Mouse (Mus musculus): Measurements from ENCODE around the gene B020031M17Rik.
"Not testable (repeated sequence)": the region's sequence is repeated elsewhere in the genome, so short reads cannot be mapped to it uniquely, and the experiment has no call there.

B020031M17Rik gene

DNA sequence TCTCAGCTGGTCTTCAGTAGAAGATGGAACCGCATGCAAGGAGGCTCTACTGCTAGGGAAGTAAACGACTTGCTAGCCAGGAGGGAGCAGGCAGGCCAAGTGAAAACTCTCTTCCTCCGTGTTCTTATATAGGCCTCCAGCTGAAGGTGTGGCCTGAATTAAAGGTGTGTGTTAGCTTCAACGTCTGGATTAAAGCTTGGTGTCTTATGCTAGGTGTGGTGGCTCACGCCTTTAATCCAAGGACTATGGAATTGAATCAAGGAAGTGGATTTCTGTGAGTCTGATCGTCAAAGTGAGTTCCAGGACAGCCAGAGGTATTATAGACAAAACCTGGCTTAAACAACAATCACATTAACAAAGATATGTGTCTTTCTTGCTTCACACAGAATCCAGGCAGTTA lies at the start of gene B020031M17Rik:
TSS of gene B020031M17Rik (minus strand) at position 101 of the 400 bp plus-strand sequence.
- DNase-seq (ENCODE audit: low read depth), result not testable (repeated sequence)

DNA sequence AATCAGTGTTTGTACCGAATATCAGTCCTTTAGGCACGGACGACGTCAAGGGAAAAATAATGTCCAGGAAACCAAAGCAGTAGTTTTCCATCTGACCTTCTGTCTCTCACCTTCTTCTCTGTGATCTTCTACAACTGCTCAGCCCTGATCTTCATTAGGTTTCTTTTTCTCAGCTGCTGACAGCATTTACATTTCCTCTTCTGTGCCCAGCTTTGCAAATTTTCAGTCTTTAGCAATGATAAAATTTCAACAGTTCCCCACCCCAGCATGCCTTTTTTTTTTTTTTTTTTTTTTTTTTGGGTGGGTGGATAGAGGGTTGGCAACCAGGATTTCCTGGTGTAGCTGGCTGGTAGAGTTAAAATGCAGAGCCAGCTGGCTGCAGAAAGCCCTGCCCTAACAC lies 48.6 kb upstream of the B020031M17Rik start:
- not testable (repeated sequence) for DNase-seq (ENCODE audit: low read depth)

DNA sequence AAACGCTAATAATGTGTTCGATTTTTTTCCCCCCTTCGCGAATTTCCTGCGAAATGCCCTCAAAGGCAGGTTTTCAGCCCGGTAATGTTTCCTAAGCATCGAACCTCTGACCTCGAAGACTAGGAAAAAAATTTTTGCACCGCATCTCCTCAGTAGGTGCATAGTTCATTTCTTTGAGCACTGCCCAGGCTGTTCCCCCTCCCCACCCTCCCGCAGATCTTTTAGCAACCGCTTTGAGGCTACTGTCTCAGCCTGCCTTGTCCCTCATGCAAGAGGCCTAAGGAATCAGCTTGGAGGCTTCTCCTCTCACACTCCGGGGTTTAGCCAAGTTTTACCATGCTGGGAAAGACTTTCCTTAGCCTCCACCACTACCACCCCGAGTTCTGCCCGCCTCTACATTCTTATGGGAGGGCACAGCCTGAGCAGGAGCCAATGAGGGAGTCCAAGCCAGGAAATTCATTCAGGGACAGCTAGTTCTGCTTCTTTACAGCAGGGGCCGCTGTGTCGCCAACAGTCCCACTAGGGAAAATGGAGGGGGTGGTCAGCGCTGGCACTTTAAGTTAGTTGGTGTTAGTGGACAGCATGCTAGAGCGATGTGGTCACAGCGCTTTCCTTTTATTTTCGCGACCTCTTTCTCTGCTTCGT lies 48.0 kb upstream of the B020031M17Rik start:
- not testable (repeated sequence) for DNase-seq (ENCODE audit: low read depth)

DNA sequence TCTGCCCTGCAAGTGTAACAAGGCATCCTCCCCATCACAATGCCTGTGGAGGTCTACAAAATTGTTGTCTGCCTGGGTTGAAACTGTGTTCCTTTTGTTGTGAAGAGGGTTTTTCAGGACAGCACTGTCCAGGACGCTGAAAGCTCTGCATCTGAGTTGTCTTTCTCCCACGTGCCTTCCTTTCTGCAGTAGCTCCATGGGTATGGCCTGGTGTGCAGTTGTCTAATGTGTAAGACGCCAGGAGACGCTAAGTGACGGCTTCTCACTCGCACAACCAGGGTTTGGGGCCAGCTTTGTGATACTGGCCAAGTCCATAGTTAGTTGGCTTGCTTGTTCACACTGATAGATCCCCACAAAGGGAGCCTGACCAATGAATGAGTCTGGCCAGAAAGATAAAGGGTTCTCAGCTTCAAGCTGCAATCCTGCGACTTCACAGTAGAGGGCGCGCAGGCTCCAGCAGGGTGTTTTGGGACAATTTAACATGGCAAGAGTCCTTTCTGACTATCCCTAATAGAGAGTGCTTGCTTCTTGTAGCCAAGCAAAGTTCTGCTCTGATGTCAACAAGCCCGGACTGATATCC lies 41.4 kb upstream of the B020031M17Rik start:
- not testable (repeated sequence) for DNase-seq (ENCODE audit: low read depth)

DNA sequence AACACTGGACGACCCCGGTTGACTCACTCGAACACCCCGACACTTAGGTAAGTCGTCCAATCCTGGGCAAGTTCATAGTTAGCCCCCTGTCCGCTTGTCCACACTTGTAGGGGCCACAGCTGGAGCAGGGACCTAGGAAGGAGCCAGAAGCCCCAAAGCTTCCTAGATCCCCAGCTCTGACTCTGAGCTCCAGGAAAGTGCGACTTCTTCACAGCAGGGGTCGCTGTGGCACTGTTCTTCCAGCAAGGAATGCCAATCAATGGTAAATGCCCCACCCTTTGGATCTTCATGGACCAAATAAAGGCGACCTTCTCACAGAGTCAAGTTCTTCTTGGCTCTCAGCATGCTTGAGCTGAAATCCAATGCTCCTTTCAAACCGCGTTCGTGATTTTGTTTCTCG lies 40.7 kb upstream of the B020031M17Rik start:
- not testable (repeated sequence) for DNase-seq (ENCODE audit: low read depth)

DNA sequence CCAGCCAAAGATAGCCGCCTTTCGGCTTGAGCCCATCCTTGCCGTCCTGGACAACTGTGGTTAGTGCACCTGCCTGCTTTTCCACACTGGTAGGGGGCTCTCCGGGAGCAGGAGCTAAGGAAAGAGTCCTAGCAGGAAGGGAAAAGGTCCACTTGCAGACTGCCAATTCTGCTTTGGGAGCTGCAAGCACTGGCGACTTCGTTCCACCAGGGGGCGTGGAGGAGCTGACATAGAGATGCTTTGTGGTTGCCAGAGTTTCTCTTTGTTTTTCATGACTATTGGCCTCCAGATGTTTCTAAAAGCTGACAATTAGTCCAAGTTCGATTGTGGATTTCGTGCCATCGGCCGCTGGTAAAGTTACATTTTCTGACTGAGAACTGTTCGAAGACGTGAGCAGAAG lies 18.6 kb upstream of the B020031M17Rik start:
- not testable (repeated sequence) for DNase-seq (ENCODE audit: low read depth)

DNA sequence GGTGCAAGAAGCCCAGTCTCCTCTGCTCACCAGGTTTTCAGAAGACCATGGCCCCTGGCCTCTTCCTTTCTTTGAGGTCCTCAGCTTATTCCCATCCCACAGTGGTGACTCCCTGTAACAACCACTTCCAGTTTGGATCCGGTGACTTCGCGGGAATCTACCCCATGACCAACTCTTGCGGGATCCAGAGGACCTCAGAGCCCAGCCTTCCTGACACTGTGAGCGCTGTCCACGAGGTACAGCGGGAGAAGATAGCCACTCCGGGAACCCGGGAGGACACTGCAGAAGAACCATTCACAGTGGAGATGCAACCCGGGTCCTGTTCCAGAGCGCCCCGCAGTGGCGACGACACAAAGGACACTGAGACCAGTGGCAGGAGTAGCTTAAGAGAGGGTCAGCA lies 17.6 kb upstream of the B020031M17Rik start:
- DNase-seq (ENCODE audit: low read depth), result not testable (repeated sequence)

DNA sequence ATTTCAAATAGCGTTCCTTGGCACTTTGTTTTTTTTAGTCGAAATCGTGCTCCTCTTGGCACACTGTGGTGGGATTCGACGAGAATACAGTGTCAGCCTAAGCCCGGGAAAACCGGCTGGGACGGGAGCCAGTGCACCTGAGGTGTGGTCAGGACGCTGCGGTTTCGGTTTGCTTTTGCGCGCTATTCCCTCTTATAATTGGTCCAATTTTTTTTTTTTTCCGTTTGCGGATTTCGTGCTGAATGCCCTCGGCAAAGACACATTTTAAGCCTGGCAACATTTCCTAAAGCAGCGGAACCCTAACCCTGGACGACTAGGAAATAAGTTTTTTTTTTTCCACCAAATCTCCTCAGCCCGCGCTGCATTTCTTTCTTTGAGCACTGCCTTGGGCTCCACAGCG lies 15.4 kb upstream of the B020031M17Rik start:
- DNase-seq (ENCODE audit: low read depth), result not testable (repeated sequence)

DNA sequence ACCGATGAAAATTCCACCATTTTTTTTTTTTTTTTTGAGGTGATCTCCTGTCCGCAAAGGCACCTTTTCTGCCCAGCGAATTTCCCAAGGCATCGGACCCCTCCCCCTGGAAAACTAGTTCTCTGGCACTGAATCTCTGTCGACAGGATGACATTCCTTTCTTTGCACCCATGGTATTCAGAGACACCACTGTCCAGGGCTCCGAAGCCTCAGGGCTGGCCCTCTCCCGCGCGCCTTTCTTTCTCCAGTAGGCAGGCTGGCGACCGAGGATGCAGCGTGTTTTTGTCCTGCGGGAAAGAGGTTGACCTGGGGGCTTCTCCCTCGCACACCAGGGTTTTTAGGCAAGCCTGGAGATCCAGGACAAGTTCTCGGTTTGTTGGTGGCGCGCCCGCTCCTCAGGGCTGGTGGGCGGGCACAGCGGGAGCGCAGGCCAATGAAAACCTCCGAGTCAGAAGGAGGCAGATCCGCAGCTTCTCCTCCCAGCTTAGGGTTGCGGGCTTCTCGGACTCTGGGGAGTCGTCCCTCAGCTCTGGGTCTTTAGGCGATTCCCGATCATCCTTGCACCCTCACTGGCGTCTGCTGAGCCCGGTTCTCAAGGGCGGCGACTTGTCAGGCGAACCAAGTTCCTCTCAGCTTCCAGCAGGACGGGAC lies 14.8 kb upstream of the B020031M17Rik start:
- not testable (repeated sequence) for DNase-seq (ENCODE audit: low read depth)

DNA sequence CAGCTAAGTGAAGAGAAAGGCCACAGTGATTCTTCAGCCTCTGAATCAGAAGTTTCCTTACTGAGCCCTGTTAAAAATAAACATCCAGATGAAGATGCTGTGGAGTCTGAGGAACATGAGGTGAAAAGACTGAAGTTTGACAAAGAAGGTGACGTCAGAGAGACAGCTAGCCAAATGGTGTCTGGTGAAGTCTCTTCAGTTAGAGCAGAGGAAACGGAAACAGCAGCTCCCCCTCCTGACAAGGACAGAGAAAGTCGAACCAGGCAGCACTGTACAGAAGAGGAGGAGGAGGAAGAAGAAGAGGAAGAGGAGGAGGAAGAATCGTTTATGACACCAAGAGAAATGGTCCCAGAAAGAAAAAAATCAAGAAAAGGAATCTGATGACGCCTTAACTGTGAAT lies 12.2 kb upstream of the B020031M17Rik start:
- not testable (repeated sequence) for DNase-seq (ENCODE audit: low read depth)

DNA sequence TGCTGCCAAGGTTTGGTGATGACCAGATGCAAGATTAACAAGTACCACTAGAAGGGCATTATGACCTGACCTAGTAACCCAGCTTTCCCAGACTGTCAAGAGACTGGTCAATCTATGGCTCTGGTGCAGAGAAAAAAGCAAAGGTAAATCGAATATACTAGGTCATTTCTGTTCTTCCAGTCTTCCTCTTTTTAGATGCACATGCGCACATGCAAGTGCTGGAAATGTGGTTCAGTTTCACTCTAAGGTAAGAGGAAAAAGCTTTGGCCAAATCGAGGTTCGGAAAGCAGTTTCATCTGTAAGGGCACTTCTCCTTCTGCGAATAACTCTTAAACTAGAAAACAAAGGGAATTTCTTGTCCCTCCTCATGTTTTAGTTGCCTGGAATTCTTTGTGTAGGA lies 5.0 kb upstream of the B020031M17Rik start:
- not testable (repeated sequence) for DNase-seq (ENCODE audit: low read depth)

DNA sequence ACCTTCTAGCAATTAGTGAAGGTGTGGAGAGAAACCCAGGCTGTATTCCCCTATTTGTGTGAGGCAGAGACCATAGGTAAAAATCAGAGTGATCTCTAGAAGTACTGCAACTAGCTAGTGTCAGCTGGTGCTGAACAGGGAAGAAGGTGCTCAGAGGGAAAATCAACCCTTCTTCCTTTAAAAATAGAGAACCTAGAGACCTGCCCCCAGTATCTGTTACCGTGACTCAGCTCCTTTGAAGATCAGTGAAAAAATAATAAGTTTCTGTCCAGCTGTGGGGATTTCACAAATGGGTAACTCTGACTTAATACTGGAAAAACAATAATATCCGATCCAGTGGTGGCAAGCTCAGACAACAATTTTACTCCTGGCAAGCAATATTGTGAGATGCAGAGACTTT lies 4.5 kb upstream of the B020031M17Rik start:
- not testable (repeated sequence) for DNase-seq (ENCODE audit: low read depth)

DNA sequence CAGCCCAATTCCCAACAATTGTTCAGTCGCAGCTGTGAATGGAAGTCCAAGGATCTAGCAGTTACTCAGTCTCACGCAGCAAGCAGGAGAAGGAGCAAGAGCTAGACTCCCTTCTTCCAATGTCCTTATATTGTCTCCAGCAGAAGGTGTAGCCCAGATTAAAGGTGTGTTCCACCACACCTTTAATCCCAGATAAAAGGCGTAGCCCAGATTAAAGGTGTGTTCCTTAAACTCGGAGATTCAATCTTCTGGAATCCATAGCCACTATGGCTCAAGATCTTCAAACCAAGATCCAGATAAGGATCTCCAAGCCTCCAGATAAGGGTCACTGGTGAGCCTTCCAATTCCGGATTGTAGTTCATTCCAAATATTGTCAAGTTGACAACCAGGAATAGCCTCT lies 21.4 kb downstream of the B020031M17Rik start, which contains the start of gene Gm21761:
TSS of gene Gm21761 (minus strand) at position 101 of the 400 bp plus-strand sequence.
- not testable (repeated sequence) for DNase-seq (ENCODE audit: low read depth)

DNA sequence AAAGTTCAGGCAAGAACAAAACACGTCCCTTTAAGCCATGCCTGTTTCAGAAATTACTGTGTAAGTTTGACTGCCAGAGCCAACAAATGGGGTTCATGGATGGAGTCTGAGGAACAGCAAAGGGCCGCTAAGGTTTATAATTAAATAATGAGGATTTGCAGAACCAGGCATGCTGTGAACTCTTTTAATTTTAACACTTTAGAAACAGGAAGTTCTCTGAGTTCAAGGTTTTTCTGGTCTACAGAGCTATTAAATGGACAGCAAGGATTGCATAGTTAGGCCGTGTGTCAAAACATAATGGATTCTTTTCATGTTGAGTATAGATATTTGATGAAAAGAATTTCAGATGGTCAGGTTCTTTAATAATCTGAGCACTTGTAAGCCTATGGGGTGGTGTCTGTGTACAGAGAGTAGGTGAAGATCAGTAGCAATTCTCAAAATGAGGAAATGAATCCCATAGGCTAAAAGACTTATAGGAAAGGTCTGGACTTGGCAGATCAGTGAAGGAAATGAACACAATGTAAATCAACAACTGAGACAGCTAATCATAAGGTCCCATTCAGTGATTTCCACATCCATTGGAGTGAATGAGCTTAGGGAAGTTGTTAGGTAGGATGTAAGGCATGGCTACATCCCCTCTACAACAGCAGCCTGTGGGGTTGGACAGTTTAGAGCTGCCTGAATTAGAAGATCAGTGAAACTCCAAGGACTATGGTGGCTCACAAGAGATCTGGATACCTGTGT lies 25.8 kb downstream of the B020031M17Rik start:
- not testable (repeated sequence) for DNase-seq (ENCODE audit: low read depth)

DNA sequence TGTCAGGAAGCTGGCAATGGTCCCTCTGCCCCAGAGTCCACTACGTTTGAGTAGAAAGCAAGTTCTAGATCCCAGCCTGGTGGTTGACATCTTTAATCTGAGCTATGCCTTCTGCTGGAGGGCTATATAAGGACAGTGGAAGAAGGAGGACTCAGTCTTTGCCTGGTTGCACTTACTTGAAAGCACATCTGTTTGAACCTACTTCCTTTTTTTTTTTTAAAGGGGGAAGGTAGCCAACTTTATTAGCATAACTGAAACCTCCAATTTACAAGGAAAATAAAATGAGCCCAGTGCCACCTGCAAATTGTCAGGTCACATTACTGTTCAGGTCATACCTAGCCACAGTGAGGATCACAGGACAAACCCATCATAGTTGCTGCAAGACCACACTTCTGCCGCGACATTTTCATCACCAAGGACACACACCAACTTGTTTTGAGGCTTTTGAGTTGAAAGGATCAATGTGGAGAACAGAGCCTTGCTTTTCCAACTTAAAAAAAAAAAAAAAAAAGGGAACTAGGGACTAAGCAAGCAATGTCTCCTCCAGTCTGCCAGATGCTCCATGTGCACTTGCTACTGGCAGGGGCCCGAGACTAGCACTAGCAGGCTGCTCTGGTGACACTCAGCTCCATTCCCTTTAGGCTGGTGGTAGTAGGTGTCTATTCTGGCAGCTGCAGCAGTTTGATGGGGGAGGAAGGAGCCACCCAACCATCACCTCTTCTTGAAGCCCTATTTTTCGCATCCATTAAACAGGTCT lies 33.5 kb downstream of the B020031M17Rik start:
- DNase-seq (ENCODE audit: low read depth), result not testable (repeated sequence)

DNA sequence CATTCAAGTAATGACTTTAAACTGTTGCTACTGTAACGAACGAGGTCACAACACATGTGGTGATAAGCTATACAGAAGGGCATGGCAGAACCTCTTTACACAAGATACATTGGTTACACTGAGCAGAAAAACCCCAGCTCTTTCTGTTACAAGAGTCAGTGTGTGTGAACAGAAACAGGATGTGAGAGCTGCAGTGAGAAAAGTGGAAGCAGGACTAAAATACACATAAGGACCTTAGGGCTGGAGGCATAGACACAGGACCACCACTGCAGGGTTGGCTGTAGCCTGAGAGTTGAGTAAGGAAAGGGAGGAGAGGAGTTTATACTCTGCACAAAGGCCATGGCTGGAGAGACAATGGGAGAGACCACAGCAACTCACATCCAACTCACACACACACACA lies 34.2 kb downstream of the B020031M17Rik start:
- not testable (repeated sequence) for DNase-seq (ENCODE audit: low read depth)

Data from c-Kit-positive CD71-positive TER-119-negative erythroid progenitor cells, embryonic 14.5 days (primary cell).